Mouse (Mus musculus): Measurements from ENCODE around the gene Tmem95.

- TF ChIP-seq POLR2A (IDR thresholded peaks at IDR 0.05; ENCODE audit: borderline replicate concordance, control insufficient read depth, low read depth, low read length), result no peak
- TF ChIP-seq CTCF (IDR thresholded peaks at IDR 0.05; ENCODE audit: control insufficient read depth, insufficient read depth, low read length), result no peak
These were observed 37.2 kb upstream of the Tmem95 start for GRCm38 (mm10) chr11:69914917-69915430.
